Mouse (Mus musculus) forebrain, embryonic 13.5 days (tissue): ENCODE measurements at regions not wholly inside any gene's neighbourhood (a gene's known extent, or its start where the extent isn't known, plus 50 kb on each side); places are given as distances from the start of the nearest gene placed in this dataset.

Experiments
- ATAC-seq: fragments of 200-750 bp; cut with Nextera tagmentation; 2 replicates; pipeline ENCODE4 v1.8.0; 2017
- H3K27ac ChIP-seq: fragments of 300-500 bp; sonication (generic); 2 replicates; pipeline ENCODE4 v1.5.1; 2015; ENCODE audit warnings: inconsistent platforms, mild to moderate bottlenecking, moderate library complexity
- H3K27me3 ChIP-seq: fragments of 300-500 bp; sonication (generic); 2 replicates; pipeline ENCODE4 v1.6.1; 2015; ENCODE audit warnings: mild to moderate bottlenecking, inconsistent platforms
- H3K36me3 ChIP-seq: fragments of 300-500 bp; sonication (generic); 2 replicates; pipeline ENCODE4 v1.6.1; 2015; ENCODE audit warnings: mild to moderate bottlenecking, inconsistent platforms; ENCODE audit not compliant: poor library complexity, severe bottlenecking
- H3K4me1 ChIP-seq: fragments of 300-500 bp; sonication (generic); 2 replicates; pipeline ENCODE4 v1.6.1; 2015; ENCODE audit warnings: inconsistent platforms
- H3K4me2 ChIP-seq: fragments of 300-500 bp; sonication (generic); 2 replicates; pipeline ENCODE4 v1.6.1; 2015; ENCODE audit warnings: inconsistent platforms, mild to moderate bottlenecking, moderate library complexity
- H3K4me3 ChIP-seq: fragments of 300-500 bp; sonication (generic); 2 replicates; pipeline ENCODE4 v1.5.1; 2015; ENCODE audit warnings: mild to moderate bottlenecking, inconsistent platforms
- H3K9ac ChIP-seq: fragments of 300-500 bp; sonication (generic); 2 replicates; pipeline ENCODE4 v1.6.1; 2015; ENCODE audit warnings: mild to moderate bottlenecking, inconsistent platforms
- H3K9me3 ChIP-seq: fragments of 300-500 bp; sonication (generic); replicated peaks from 2 replicates; pipeline ENCODE4 v1.6.1; 2016; ENCODE audit warnings: inconsistent platforms
- WGBS: fragments of 180-500 bp; shearing (Covaris S2); methylation state at CpG from one replicate; pipeline ENCODE4 v1.1.7; 2015; 5-methylcytosine and 5-hydroxymethylcytosine counted together

GRCm38 (mm10) chr4:33600805-33601204, 290.7 kb downstream of the Rngtt start:
- Histone ChIP-seq H3K4me2 (no peak overlapping the region), H3K36me3 (no peaks in the 10 kb centered on the region), H3K9me3 (no peaks in the 10 kb centered on the region), H3K27ac (no peak overlapping the region), H3K27me3 (no peaks in the 10 kb centered on the region), H3K4me1 (0 out of 2 replicates have a peak, but pooled peaks cover 3% of the 10 kb centered on the region), H3K9ac (no peak overlapping the region), H3K4me3 (no peak overlapping the region)
- 59% methylated on average over 6 of the region's 6 CpGs for WGBS
- no peak for ATAC-seq

- H3K27ac ChIP-seq = no peak overlapping the region
- H3K9ac ChIP-seq = no peak overlapping the region
- H3K9me3 ChIP-seq = no peaks in the 10 kb centered on the region
- no peak overlapping the region for H3K4me2 ChIP-seq
- no peaks in the 10 kb centered on the region for H3K4me1 ChIP-seq
- ATAC-seq = no peak
- no peaks in the 10 kb centered on the region for H3K36me3 ChIP-seq
- H3K4me3 ChIP-seq = no peak overlapping the region
- no peaks in the 10 kb centered on the region for H3K27me3 ChIP-seq
- WGBS = 94% methylated on average over 5 of the region's 5 CpGs
These were observed 294.5 kb downstream of the Rngtt start for GRCm38 (mm10) chr4:33604636-33605035.

GRCm38 (mm10) chr4:33639821-33640575, 284.4 kb upstream of the Cnr1 start:
- no peak for ATAC-seq

GRCm38 (mm10) chr4:33640576-33641255, 283.7 kb upstream of the Cnr1 start:
- 65% methylated on average over 11 of the region's 11 CpGs for WGBS
- H3K9me3 ChIP-seq = no peaks in the 10 kb centered on the region
- no peak for ATAC-seq
- peaks cover 5% of the 10 kb centered on the region; the same call in 1 of the 2 replicates for H3K4me1 ChIP-seq
- H3K27ac ChIP-seq = no peak overlapping the region
- H3K27me3 ChIP-seq = no peaks in the 10 kb centered on the region
- no peak overlapping the region for H3K4me3 ChIP-seq
- no peak overlapping the region for H3K9ac ChIP-seq
- H3K36me3 ChIP-seq = no peaks in the 10 kb centered on the region
- no peak overlapping the region for H3K4me2 ChIP-seq

More at GRCm38 (mm10) chr4:33639821-33640575, 284.4 kb upstream of the Cnr1 start:
- Histone ChIP-seq H3K36me3 (no peaks in the 10 kb centered on the region), H3K4me1 (peaks cover 5% of the 10 kb centered on the region; the same call in 1 of the 2 replicates), H3K27me3 (no peaks in the 10 kb centered on the region), H3K4me3 (no peak overlapping the region), H3K4me2 (no peak overlapping the region), H3K27ac (no peak overlapping the region), H3K9ac (no peak overlapping the region), H3K9me3 (no peaks in the 10 kb centered on the region)
- WGBS = 84% methylated on average over 5 of the region's 5 CpGs

- no peak overlapping the region for H3K4me2 ChIP-seq
- no peaks in the 10 kb centered on the region for H3K36me3 ChIP-seq
- no peak overlapping the region for H3K27ac ChIP-seq
- peak; percentile 56; the same call in 1 of the 2 replicates for ATAC-seq
- H3K27me3 ChIP-seq = no peaks in the 10 kb centered on the region
- 64% methylated on average over 6 of the region's 6 CpGs for WGBS
- no peaks in the 10 kb centered on the region for H3K9me3 ChIP-seq
- H3K4me3 ChIP-seq = no peak overlapping the region
- H3K4me1 ChIP-seq = peaks cover 5% of the 10 kb centered on the region; the same call in 1 of the 2 replicates
- H3K9ac ChIP-seq = no peak overlapping the region
These were observed 282.5 kb upstream of the Cnr1 start for GRCm38 (mm10) chr4:33641883-33642282.

- Histone ChIP-seq H3K9me3 (no peaks in the 10 kb centered on the region), H3K9ac (no peak overlapping the region), H3K4me2 (no peak overlapping the region), H3K27me3 (no peaks in the 10 kb centered on the region), H3K27ac (no peak overlapping the region), H3K4me1 (peaks cover 5% of the 10 kb centered on the region; the same call in 1 of the 2 replicates), H3K4me3 (no peak overlapping the region), H3K36me3 (no peaks in the 10 kb centered on the region)
- no peak for ATAC-seq
- WGBS = 87% methylated on average over 13 of the region's 13 CpGs
These were observed 281.9 kb upstream of the Cnr1 start for GRCm38 (mm10) chr4:33642526-33642925.

- Histone ChIP-seq H3K27me3 (no peaks in the 10 kb centered on the region), H3K4me3 (no peak overlapping the region), H3K4me2 (no peak overlapping the region), H3K9me3 (no peaks in the 10 kb centered on the region), H3K36me3 (no peaks in the 10 kb centered on the region), H3K9ac (no peak overlapping the region), H3K4me1 (peaks cover 5% of the 10 kb centered on the region; the same call in 1 of the 2 replicates), H3K27ac (no peak overlapping the region)
- WGBS = 87% methylated on average over 2 of the region's 2 CpGs
- no peak for ATAC-seq
These were observed 279.2 kb upstream of the Cnr1 start for GRCm38 (mm10) chr4:33645217-33645616.

- Histone ChIP-seq H3K27ac (no peak overlapping the region), H3K9ac (no peak overlapping the region), H3K4me2 (no peak overlapping the region), H3K36me3 (no peaks in the 10 kb centered on the region), H3K27me3 (no peaks in the 10 kb centered on the region), H3K9me3 (no peaks in the 10 kb centered on the region), H3K4me1 (no peaks in the 10 kb centered on the region), H3K4me3 (no peak overlapping the region)
- ATAC-seq = no peak
- WGBS = 71% methylated on average over 5 of the region's 5 CpGs
These were observed 273.1 kb upstream of the Cnr1 start for GRCm38 (mm10) chr4:33651292-33651691.

- no peaks in the 10 kb centered on the region for H3K27me3 ChIP-seq
- H3K36me3 ChIP-seq = no peaks in the 10 kb centered on the region
- 93% methylated on average over 14 of the region's 14 CpGs for WGBS
- no peak overlapping the region for H3K4me2 ChIP-seq
- no peak overlapping the region for H3K27ac ChIP-seq
- peaks cover 21% of the 10 kb centered on the region for H3K4me1 ChIP-seq
- no peak overlapping the region for H3K4me3 ChIP-seq
- H3K9me3 ChIP-seq = no peaks in the 10 kb centered on the region
- no peak for ATAC-seq
- no peak overlapping the region for H3K9ac ChIP-seq
These were observed 264.6 kb upstream of the Cnr1 start for GRCm38 (mm10) chr4:33659766-33660165.

GRCm38 (mm10) chr4:33660553-33660952, 263.8 kb upstream of the Cnr1 start:
- Histone ChIP-seq H3K4me2 (no peak overlapping the region), H3K9ac (no peak overlapping the region), H3K4me3 (no peak overlapping the region), H3K9me3 (no peaks in the 10 kb centered on the region), H3K27me3 (no peaks in the 10 kb centered on the region), H3K36me3 (no peaks in the 10 kb centered on the region), H3K27ac (no peak overlapping the region), H3K4me1 (peaks cover 22% of the 10 kb centered on the region)
- 85% methylated on average over 5 of the region's 5 CpGs for WGBS
- ATAC-seq = no peak

GRCm38 (mm10) chr4:33661862-33662261, 262.5 kb upstream of the Cnr1 start:
- 75% methylated on average over 3 of the region's 3 CpGs for WGBS
- no peak for ATAC-seq

GRCm38 (mm10) chr4:33662965-33663364, 261.4 kb upstream of the Cnr1 start:
- H3K9me3 ChIP-seq = no peaks in the 10 kb centered on the region
- peak; percentile 32; the same call in 1 of the 2 replicates for ATAC-seq
- no peak overlapping the region for H3K4me2 ChIP-seq
- no peaks in the 10 kb centered on the region for H3K36me3 ChIP-seq
- no peak overlapping the region for H3K4me3 ChIP-seq
- H3K27me3 ChIP-seq = no peaks in the 10 kb centered on the region
- peak overlapping the region; percentile 31; the same call in 1 of the 2 replicates for H3K27ac ChIP-seq
- peaks cover 22% of the 10 kb centered on the region for H3K4me1 ChIP-seq
- 77% methylated on average over 11 of the region's 11 CpGs for WGBS
- H3K9ac ChIP-seq = no peak overlapping the region

More at GRCm38 (mm10) chr4:33661862-33662261, 262.5 kb upstream of the Cnr1 start:
- Histone ChIP-seq H3K27ac (no peak overlapping the region), H3K27me3 (no peaks in the 10 kb centered on the region), H3K9me3 (no peaks in the 10 kb centered on the region), H3K4me2 (no peak overlapping the region), H3K4me3 (no peak overlapping the region), H3K36me3 (no peaks in the 10 kb centered on the region), H3K4me1 (peaks cover 22% of the 10 kb centered on the region), H3K9ac (no peak overlapping the region)
